Mouse (Mus musculus): ENCODE measurements at regions not wholly inside any gene's neighbourhood (a gene's known extent, or its start where the extent isn't known, plus 50 kb on each side); places are given as distances from the start of the nearest gene placed in this dataset.

- no peaks in the 10 kb centered on the region for H3K9me3 ChIP-seq
- H3K4me3 ChIP-seq (replicated peaks), result no peak overlapping the region
- peaks cover 10% of the 10 kb centered on the region for H3K4me1 ChIP-seq
- H3K27me3 ChIP-seq (replicated peaks), result no peaks in the 10 kb centered on the region
- TF ChIP-seq FLI1 (IDR thresholded peaks at IDR 0.05; ENCODE audit: low read length) (no peak), GATA1 (IDR thresholded peaks at IDR 0.05; ENCODE audit: borderline replicate concordance, low read length) (no peak)
- no peaks in the 10 kb centered on the region for H3K36me3 ChIP-seq (replicated peaks; ENCODE audit: low read length)
These were observed 108.3 kb upstream of the Agbl1 start for GRCm38 (mm10) chr7:76121242-76121844.

GRCm38 (mm10) chr7:76127641-76128111 is 102.0 kb upstream of the Agbl1 start:
- H3K27me3 ChIP-seq (replicated peaks), result no peaks in the 10 kb centered on the region
- H3K4me1 ChIP-seq, result peaks cover 8% of the 10 kb centered on the region
- H3K4me3 ChIP-seq (replicated peaks), result no peak overlapping the region
- no peaks in the 10 kb centered on the region for H3K36me3 ChIP-seq (replicated peaks; ENCODE audit: low read length)
- TF ChIP-seq FLI1 (IDR thresholded peaks at IDR 0.05; ENCODE audit: low read length) (no peak), GATA1 (IDR thresholded peaks at IDR 0.05; ENCODE audit: borderline replicate concordance, low read length) (no peak)
- no peaks in the 10 kb centered on the region for H3K9me3 ChIP-seq

- H3K9me3 ChIP-seq, result no peaks in the 10 kb centered on the region
- H3K4me3 ChIP-seq (replicated peaks), result no peak overlapping the region
- H3K36me3 ChIP-seq (replicated peaks; ENCODE audit: low read length), result no peaks in the 10 kb centered on the region
- TF ChIP-seq GATA1 (IDR thresholded peaks at IDR 0.05; ENCODE audit: borderline replicate concordance, low read length) (no peak), FLI1 (IDR thresholded peaks at IDR 0.05; ENCODE audit: low read length) (no peak)
- H3K4me1 ChIP-seq, result no peaks in the 10 kb centered on the region
- no peaks in the 10 kb centered on the region for H3K27me3 ChIP-seq (replicated peaks)
These were observed 87.2 kb upstream of the Agbl1 start for GRCm38 (mm10) chr7:76142455-76142854.

- TF ChIP-seq GATA1 (IDR thresholded peaks at IDR 0.05; ENCODE audit: borderline replicate concordance, low read length) (no peak), FLI1 (IDR thresholded peaks at IDR 0.05; ENCODE audit: low read length) (no peak)
- Histone ChIP-seq H3K9me3 (no peaks in the 10 kb centered on the region), H3K4me1 (no peaks in the 10 kb centered on the region), H3K4me3 (replicated peaks) (no peak overlapping the region), H3K36me3 (replicated peaks; ENCODE audit: low read length) (no peaks in the 10 kb centered on the region), H3K27me3 (replicated peaks) (no peaks in the 10 kb centered on the region)
These were observed 83.3 kb upstream of the Agbl1 start for GRCm38 (mm10) chr7:76146385-76146784.

GRCm38 (mm10) chr7:76156869-76157268 is 72.8 kb upstream of the Agbl1 start:
- H3K4me1 ChIP-seq, result no peaks in the 10 kb centered on the region
- no peak for TF ChIP-seq FLI1 (IDR thresholded peaks at IDR 0.05; ENCODE audit: low read length)
- no peak for TF ChIP-seq GATA1 (IDR thresholded peaks at IDR 0.05; ENCODE audit: borderline replicate concordance, low read length)
- no peaks in the 10 kb centered on the region for H3K27me3 ChIP-seq (replicated peaks)
- no peaks in the 10 kb centered on the region for H3K36me3 ChIP-seq (replicated peaks; ENCODE audit: low read length)
- H3K9me3 ChIP-seq, result 0 out of 2 replicates have a peak, but pooled peaks cover 3% of the 10 kb centered on the region
- H3K4me3 ChIP-seq (replicated peaks), result no peak overlapping the region

GRCm38 (mm10) chr7:76164191-76164590 is 65.5 kb upstream of the Agbl1 start:
- no peak for TF ChIP-seq FLI1 (IDR thresholded peaks at IDR 0.05; ENCODE audit: low read length)
- no peak for TF ChIP-seq GATA1 (IDR thresholded peaks at IDR 0.05; ENCODE audit: borderline replicate concordance, low read length)
- H3K36me3 ChIP-seq (replicated peaks; ENCODE audit: low read length), result no peaks in the 10 kb centered on the region
- no peaks in the 10 kb centered on the region for H3K9me3 ChIP-seq
- no peaks in the 10 kb centered on the region for H3K4me1 ChIP-seq
- no peak overlapping the region for H3K4me3 ChIP-seq (replicated peaks)
- no peaks in the 10 kb centered on the region for H3K27me3 ChIP-seq (replicated peaks)

GRCm38 (mm10) chr7:76164735-76165630 is 64.7 kb upstream of the Agbl1 start:
- no peak overlapping the region for H3K4me3 ChIP-seq (replicated peaks)
- no peaks in the 10 kb centered on the region for H3K36me3 ChIP-seq (replicated peaks; ENCODE audit: low read length)
- TF ChIP-seq GATA1 (IDR thresholded peaks at IDR 0.05; ENCODE audit: borderline replicate concordance, low read length) (no peak), FLI1 (IDR thresholded peaks at IDR 0.05; ENCODE audit: low read length) (no peak)
- H3K27me3 ChIP-seq (replicated peaks), result no peaks in the 10 kb centered on the region
- no peaks in the 10 kb centered on the region for H3K4me1 ChIP-seq
- no peaks in the 10 kb centered on the region for H3K9me3 ChIP-seq

GRCm38 (mm10) chr7:76170481-76170880 is 59.2 kb upstream of the Agbl1 start:
- Histone ChIP-seq H3K27me3 (replicated peaks) (no peaks in the 10 kb centered on the region), H3K4me3 (replicated peaks) (no peak overlapping the region), H3K36me3 (replicated peaks; ENCODE audit: low read length) (no peaks in the 10 kb centered on the region), H3K9me3 (no peaks in the 10 kb centered on the region), H3K4me1 (no peaks in the 10 kb centered on the region)
- TF ChIP-seq FLI1 (IDR thresholded peaks at IDR 0.05; ENCODE audit: low read length) (no peak), GATA1 (IDR thresholded peaks at IDR 0.05; ENCODE audit: borderline replicate concordance, low read length) (no peak)

- no peak for TF ChIP-seq FLI1 (IDR thresholded peaks at IDR 0.05; ENCODE audit: low read length)
- TF ChIP-seq GATA1 (IDR thresholded peaks at IDR 0.05; ENCODE audit: borderline replicate concordance, low read length), result no peak
- Histone ChIP-seq H3K4me1 (peaks cover 5% of the 10 kb centered on the region), H3K4me3 (replicated peaks) (no peak overlapping the region), H3K9me3 (no peaks in the 10 kb centered on the region), H3K27me3 (replicated peaks) (no peaks in the 10 kb centered on the region), H3K36me3 (replicated peaks; ENCODE audit: low read length) (no peaks in the 10 kb centered on the region)
These were observed 53.5 kb upstream of the Agbl1 start for GRCm38 (mm10) chr7:76176235-76176634.

- Histone ChIP-seq H3K4me3 (replicated peaks) (no peak overlapping the region), H3K4me1 (peaks cover 5% of the 10 kb centered on the region), H3K9me3 (no peaks in the 10 kb centered on the region), H3K36me3 (replicated peaks; ENCODE audit: low read length) (no peaks in the 10 kb centered on the region), H3K27me3 (replicated peaks) (no peaks in the 10 kb centered on the region)
- TF ChIP-seq FLI1 (IDR thresholded peaks at IDR 0.05; ENCODE audit: low read length) (no peak), GATA1 (IDR thresholded peaks at IDR 0.05; ENCODE audit: borderline replicate concordance, low read length) (no peak)
These were observed 52.3 kb upstream of the Agbl1 start for GRCm38 (mm10) chr7:76177420-76177819.

Measured in megakaryocyte, embryonic 14.5 days (primary cell).